Mouse (Mus musculus) T-helper 17 cell (primary cell): ENCODE measurements at regions not wholly inside any gene's neighbourhood (a gene's known extent, or its start where the extent isn't known, plus 50 kb on each side); places are given as distances from the start of the nearest gene placed in this dataset.

ENCODE experiments used
- in situ Hi-C, 2 experiments: fragments of 300-600 bp; cut with MboI, MseI; formaldehyde crosslinking; loops; 1 replicate in 1 of 2; 2 replicates in 1 of 2; pipeline ENCODE4 v1.15.1; 2025; ENCODE audit warnings: high pct_unique_total_duplicates in 2 of 2

DNA sequence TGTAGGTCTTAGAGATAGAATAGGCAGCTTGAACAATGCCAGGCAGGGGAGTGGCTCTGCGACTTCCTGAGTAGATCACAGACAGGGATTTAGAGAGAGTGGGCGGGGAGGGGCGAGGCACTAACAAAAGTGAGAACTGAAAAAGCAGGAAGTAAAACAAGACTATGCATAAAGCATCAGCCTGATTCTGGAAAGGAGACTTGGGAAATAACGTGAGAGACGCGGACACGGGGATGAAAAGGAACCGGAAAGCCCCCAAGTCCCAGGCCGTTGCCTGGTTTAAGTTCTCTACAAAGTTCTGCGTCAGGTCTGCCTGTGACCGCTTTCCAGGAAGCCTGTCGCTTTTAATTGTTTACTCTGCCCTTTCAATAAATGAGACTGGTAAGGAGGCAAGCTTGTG lies 86.3 kb downstream of the D16Ertd472e start:
- in situ Hi-C loops = loop anchor here in 1 of 2 experiments (5.0 kb wide), 1 partner anchor 37 kb away; no protein-coding TSS in a partner anchor

DNA sequence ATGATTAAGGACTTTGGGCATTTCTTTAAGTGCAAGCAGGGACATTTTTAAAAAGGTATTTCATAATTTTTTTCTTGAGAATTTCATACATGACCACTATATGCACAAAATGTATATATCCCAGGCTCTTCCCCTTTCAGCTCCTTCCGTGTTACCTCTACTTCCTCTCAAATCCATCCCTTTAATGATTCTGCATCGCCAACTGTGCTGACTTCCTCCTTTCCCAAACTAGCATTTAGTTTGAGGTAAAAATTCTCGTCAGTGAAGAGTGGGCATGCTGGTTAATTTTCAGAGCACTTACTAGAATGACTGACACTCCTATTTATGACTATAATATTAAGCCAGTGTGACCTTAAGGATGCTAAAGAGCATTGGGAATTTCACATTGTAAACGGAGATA lies 86.9 kb downstream of the D16Ertd472e start:
- in situ Hi-C loops = loop anchor here in 1 of 2 experiments (5.0 kb wide), 1 partner anchor 38 kb away; no protein-coding TSS in a partner anchor

DNA sequence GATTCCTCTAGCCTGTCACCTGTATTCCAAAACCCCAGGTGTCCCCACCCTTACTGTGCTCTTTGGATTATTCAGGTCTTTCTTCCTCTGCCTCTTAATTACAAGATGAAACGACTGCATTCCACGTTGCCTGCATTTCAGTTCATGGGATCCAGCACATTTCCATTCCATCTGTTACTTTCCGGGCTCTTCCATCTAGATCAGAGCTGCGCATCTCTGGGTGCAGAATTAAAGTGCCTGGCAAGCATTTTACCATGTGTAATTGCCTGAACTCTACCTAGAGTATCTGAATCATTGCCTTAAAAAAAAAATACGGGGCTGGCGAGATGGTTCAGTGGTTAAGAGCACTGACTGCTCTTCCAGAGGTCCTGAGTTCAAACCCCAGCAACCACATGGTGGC lies 90.0 kb downstream of the D16Ertd472e start:
- in situ Hi-C loops = no loop called here

DNA sequence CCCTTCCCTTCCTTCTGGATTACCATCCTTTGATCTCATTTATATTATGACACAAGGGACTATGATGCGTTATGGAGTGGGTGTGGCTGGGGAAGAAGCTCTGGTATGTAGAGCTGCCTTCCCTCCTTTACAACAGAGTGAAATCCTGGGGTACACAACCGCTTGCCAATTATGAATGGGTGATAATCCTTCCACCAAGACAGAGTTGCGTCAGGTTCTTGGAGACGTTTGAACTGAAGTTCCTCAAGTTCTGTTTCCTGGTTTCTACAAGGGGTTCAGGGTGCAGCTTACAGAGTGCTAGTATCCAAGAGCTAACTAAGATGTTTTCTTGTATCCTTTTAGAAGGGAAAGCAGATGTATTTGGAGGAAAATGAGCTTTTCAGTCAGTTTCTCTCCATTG lies 92.2 kb downstream of the D16Ertd472e start:
- in situ Hi-C loops = no loop called here

DNA sequence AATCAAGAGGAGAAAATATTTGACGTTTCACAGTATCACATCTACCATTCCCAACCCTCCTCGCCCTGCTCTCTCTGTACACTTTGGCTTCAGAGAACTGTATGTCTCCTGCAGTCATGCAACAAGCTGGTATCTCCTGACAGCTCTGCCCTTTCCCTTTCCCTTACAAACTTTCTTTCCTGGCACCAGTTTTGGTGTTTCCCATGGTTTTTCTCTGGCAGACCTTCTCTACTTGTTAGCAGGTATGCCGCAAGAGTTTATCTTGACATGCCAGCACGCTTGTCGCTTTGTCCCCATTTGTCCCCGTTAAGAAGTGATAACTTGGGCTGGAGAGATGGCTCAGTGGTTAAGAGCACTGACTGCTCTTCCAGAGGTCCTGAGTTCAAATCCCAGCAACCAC lies 94.9 kb downstream of the D16Ertd472e start:
- in situ Hi-C loops = no loop called here

DNA sequence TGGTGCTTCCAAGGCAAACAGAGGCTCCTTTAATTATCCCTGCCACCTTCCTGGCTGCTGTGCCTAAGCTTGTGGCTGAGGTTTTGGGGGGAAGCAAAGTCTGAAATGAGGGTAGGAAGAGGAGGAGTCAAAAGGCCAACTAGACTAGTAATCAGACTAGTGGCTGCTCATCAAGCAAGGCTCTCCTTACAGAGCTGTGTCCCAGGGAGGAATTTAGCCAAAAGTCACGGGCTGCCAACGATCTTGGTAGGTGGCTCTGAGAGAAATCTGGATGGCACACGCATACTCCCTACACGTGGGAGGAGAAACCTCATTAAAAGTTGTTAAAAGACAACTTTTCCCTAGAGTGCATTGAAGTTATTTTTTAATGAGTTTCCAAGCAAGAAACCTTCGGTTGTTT lies 95.4 kb downstream of the D16Ertd472e start:
- in situ Hi-C loops = no loop called here

DNA sequence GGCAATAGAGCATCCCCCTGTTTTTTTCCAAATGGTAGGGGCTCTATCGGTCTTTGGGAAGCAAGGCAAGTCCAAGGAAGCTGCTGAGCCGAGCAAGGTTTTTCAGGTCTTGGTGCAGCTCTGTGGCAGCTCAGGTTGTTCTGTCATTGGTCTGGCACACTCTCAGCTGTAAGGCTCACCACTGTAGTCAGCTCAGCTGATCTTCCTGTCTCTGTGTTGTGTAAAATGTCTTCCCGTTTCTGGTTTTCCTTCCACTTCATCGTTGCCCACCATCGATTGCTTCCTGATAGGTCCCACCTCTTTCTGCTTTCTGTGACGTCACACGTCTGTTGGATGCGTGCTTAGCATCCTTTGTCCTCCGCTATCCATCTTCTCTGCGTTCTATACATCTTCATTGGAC lies 96.2 kb downstream of the D16Ertd472e start:
- in situ Hi-C loops = no loop called here

DNA sequence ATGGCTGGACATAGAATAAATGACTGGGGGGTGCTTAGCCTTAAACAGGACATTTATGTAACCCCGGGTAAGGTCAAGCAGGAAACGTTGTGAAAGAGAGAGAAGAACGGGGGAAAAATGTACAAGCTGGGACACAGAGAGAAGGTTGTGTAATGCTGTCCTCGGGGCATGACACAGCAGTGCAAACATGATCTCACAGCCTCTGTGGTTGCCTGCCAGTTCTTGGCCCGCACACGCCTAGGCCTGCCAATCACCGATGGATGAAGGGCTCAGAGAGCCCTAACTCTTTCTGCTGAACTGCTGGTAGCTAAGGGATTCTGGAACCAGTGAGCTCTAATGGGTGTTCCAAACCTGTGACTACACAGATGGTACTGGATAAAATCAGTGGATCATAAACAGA lies 96.5 kb upstream of the Btg3 start:
- in situ Hi-C loops = loop anchor here in 1 of 2 experiments (25.0 kb wide), 1 partner anchor 489 kb away; no protein-coding TSS in a partner anchor

DNA sequence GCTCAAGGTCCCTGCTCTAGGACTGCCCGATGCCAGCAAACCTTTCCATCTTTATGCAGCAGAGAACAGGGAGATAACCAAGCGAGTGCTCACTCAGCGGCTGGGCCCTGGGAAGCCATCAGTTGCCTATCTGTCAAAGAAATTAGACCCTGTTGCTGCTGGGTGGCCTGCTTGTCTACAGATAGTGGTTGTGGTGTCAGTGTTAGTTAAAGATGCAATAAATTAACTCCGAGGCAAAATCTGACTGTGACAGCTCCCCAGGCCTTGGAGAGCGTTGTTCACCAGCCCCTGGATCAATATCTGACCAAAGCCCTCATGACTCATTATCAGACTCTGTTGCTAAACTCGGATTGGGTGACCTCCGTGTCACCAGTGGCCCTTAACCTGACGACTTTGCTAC lies 83.0 kb upstream of the Btg3 start:
- in situ Hi-C loops = loop anchor here in 1 of 2 experiments (5.0 to 25.0 kb wide), 2 partner anchors 72 to 502 kb away; no protein-coding TSS in a partner anchor

DNA sequence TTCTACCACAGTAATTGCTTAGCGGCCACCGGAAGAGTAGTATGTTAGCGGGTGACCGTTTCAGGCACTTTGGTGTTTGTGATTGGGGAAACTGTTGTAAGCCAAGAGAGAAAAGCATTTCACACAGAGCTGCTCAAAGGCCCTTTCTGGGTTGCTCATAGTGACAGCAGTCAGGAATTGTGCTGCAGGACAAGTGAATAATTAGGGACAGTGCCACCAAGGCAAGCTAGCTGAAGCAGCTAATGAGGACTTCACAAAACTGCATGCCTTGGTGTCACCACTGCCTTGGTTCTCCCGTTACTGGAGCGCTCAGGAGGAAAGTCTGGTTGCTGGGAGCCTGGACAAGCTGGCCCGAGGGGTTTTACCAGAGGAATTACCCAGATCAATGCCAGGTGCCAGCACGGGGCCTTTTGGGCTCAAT lies 80.7 kb upstream of the Btg3 start:
- in situ Hi-C loops = loop anchor here in 1 of 2 experiments (5.0 to 25.0 kb wide), 2 partner anchors 75 to 505 kb away; no protein-coding TSS in a partner anchor

DNA sequence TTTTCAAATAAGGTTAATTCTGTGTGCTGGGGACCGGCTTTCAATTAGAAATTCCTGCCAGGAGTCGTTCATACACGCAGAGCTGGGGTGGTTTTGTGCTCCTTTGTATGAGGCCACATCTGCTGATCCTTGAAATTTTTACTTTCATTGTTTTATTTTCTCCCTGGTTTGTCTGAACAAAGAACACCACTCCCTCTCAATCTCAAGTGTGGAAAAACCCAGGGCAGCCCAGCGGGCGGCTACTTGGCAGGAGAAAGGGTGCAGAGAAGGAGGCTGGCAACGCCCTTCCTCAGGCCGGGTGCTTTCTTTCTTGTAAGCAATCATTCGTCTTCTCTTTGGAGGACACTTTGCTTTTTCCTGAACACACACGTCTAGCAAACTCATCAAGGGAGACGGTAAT lies 79.4 kb upstream of the Btg3 start:
- in situ Hi-C loops = loop anchor here in 1 of 2 experiments (5.0 to 25.0 kb wide), 2 partner anchors 76 to 506 kb away; no protein-coding TSS in a partner anchor

DNA sequence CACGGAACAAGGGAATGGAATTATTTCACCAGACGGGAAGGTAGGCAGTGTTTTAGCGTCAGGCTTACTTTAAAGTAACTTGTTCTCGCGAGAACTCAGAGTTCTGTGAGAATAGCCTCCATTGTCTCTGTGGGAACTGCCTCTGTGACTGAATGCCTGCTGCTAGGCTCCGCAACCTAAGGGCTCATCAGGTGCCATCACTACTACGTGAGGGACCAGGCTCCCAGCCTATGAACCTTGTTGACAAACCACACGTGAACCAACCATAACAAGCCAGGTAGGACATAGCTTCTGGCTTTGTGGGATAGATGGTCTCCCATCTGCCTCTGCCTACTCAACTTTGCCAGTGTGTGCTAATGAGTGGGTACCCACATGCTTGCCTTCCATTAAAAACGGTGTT lies 77.5 kb upstream of the Btg3 start:
- in situ Hi-C loops = loop anchor here (5.0 to 25.0 kb wide), 2 partner anchors 183 to 508 kb away; no protein-coding TSS in a partner anchor

DNA sequence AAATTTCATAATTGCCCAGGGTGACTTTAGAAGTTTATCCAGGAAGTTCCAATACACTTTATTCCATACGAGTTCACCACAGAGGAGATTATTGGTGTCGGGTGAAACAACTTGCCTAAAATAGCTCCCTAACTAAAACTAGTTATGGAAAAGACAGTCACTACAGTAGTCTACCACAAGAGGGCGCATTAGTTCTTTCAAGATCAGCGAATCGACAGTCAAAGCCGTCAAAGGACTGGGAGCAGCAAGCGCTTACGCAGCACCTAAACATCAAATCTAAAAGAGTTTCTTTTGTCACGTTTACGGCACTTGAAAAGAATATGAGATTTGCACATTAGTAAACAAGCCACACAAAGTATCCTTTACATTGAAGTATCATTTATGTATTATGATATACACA lies 75.3 kb upstream of the Btg3 start:
- in situ Hi-C loops = loop anchor here (5.0 to 25.0 kb wide), 2 partner anchors 185 to 510 kb away; no protein-coding TSS in a partner anchor

DNA sequence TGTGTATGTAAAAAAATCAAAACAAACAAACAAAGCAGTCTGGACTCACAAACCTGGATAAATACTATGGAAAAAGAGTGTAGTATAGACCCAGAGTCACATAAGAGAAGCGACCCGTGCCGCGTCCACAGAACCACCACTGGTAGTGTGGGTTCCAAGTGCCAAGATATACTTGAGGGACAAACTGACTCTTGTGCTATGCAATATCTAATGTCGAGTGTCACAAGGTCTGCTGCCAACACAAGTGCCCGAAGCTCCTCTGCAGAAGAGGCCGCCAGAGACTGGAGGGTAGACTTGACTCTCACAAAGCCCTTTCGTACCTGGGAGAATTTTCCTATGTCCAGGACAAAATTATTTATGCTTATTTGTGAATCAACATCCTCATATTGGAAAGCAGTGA lies 74.8 kb upstream of the Btg3 start:
- in situ Hi-C loops = loop anchor here (5.0 to 25.0 kb wide), 2 partner anchors 186 to 511 kb away; no protein-coding TSS in a partner anchor

DNA sequence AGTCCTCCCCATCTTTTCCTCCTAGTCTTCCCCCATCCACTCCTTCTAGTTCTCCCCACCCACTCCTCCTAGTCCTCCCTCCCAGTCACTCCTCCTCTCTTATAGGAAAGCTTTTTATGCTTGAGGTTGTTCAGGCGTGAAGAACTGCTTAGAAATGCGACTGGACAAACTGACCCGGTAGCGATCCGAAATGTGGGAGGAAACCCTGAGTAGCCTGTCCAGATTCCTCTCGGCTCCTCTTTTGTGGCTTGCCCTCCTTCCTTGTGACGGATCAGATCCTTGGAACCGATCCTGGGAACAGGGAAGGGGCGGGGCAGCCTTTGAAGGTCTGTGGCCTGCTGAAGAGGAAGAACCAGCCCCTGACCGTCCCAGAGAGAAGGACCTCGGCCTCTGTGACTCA lies 74.3 kb upstream of the Btg3 start:
- in situ Hi-C loops = loop anchor here (5.0 to 25.0 kb wide), 2 partner anchors 186 to 511 kb away; no protein-coding TSS in a partner anchor

DNA sequence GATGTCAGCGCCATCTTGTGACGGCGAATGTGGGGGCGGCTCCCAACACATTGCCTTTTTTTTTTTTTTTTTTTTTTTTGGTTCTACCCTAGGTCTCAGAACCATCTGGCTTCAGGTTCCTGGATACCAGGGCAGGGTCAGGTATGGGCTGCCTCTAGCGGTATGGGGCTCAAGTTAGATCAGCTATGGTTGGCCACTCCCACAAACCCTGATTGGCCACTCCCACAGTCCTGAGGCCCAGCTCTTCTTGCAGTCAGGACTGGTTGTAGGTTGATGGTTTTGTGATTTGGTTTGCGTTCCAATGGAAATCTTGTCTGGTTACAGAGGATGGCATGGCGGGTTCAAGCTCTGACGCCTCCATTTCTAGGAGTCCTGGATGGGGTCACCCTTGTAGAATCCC lies 72.2 kb upstream of the Btg3 start:
- in situ Hi-C loops = loop anchor here in 1 of 2 experiments (25.0 kb wide), 1 partner anchor 662 kb away; no protein-coding TSS in a partner anchor

DNA sequence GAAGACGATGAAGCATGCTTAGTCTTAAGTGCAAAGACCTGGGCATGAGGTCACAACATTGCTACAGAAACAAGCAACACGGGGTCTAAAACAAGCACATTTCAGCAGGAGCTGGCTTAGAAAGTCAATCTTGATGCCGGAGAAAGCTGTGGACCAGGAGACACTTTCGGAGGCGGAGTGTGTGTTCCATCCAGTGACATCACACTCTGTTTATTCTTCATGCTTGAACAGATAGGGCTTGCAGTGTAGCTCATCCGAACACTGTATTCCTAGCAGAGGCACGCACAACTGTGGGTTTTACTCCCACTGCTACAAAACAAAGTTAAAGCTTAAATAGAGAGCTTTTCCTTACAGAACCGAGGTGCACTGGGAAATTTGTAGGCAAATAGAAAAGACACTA lies 66.3 kb upstream of the Btg3 start:
- in situ Hi-C loops = loop anchor here in 1 of 2 experiments (25.0 kb wide), 1 partner anchor 656 kb away; no protein-coding TSS in a partner anchor

DNA sequence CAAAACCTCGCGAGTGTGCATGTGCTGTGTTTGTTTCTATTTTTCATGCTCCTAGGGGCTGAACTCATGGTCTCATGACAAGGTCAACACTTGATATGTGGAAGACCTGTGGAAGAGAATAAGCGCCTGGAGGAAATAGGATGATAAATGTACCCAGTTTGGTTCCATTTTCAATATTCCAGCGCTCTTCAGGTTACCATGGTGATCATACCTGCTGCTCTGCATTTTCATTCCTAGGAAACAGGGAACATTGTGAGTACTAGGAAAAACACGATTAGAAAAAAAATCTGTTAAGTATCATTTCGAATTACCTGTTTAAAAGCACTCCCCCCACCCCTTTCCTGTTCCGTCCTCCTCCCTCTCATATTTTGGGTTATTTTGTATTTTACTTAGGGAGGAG lies 65.8 kb upstream of the Btg3 start:
- in situ Hi-C loops = loop anchor here in 1 of 2 experiments (25.0 kb wide), 1 partner anchor 656 kb away; no protein-coding TSS in a partner anchor

DNA sequence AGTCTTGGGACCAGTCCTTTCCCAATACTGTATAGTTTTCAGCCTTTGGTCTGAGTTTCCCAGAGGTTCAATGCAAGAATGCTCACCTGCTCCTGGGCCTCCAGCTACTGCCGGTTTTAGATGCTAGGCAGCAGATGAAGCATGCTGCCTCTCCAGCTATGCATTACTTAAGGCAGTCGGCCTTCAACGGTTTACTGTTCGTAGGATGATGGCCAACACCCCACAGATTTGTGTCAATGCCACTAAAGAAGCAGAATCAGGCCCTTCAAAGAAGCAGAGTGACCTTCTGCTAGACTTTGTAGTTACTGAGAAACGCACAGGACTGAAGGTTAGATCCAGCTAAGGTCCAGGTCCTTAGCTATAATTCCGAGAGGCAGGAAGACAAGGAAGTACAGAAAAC lies 65.0 kb upstream of the Btg3 start:
- in situ Hi-C loops = loop anchor here in 1 of 2 experiments (25.0 kb wide), 1 partner anchor 655 kb away; no protein-coding TSS in a partner anchor

DNA sequence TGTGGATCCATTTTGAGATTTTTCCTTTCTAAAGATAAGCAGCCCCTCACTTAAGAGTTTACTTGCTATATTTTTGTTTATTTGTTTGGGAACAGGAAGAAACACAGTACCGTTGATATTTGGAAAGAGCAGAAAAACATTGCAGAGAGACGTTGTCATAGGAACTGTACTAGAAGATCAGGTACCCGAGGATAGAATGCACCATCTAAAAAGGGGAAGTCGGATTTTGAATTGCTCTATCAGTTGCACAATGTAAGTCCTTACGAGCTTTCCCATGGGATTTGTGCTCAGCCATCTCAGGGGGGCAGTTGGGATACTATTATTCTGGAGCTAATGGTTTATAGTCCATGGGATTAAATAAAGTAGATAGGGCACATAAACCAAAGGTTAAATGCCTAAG lies 58.7 kb upstream of the Btg3 start:
- in situ Hi-C loops = loop anchor here in 1 of 2 experiments (25.0 kb wide), 1 partner anchor 648 kb away; no protein-coding TSS in a partner anchor

DNA sequence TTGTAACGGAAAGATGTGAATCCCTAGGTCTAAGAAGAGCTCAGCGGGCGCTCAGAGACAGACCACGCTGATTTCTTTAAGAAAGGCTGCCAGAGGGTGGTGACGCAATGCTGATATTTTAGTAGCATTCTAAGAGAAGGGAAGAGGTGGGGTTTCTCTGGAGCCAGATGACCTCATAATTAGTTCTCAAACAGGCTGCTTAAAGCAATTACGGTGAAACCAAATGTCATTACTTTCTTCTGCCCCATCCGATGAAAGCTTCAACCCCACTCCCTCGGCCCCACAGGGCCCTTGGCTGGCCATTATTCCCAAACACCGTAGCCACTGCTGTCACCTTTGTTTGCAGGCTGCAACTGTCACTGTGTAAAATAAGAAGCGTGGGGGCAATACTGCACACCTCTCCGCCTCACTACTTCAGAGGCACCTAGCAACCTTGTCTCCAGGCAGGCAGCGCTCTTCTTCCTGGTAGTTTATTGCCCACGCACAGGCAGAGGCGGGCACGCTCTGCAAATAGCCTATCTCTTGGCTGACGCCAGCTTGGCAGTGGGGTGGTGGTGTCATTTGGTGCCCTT lies 50.6 kb upstream of the Btg3 start:
- in situ Hi-C loops = loop anchor here in 1 of 2 experiments (25.0 kb wide), 1 partner anchor 640 kb away; no protein-coding TSS in a partner anchor
